Mouse (Mus musculus): ENCODE measurements around the gene Lamtor2. TPM values are rescaled to one million over a fixed set of nuclear protein-coding genes. Genes with fewer than 3 reads are reported as not detected.

Lamtor2 gene
- polyA plus RNA-seq, 1 experiment: 136 TPM

GRCm38 (mm10) chr3:88515095-88515386 lies 37.8 kb downstream of the Lamtor2 start:
- Histone ChIP-seq H3K79me2 (ENCODE audit: control insufficient read depth, insufficient read depth) (peaks cover 14% of the 10 kb centered on the region), H3K79me3 (ENCODE audit: low read depth) (no peaks in the 10 kb centered on the region), H3ac (ENCODE audit: control insufficient read depth, insufficient read length, low read depth) (no peak overlapping the region), H3K4me3 (ENCODE audit: insufficient read depth, poor library complexity, severe bottlenecking) (no peak overlapping the region), H3K27me3 (ENCODE audit: control insufficient read depth, insufficient read depth, insufficient read length) (no peaks in the 10 kb centered on the region), H3K36me3 (ENCODE audit: control insufficient read depth, insufficient read depth) (no peaks in the 10 kb centered on the region)
- TF ChIP-seq MAX (IDR thresholded peaks at IDR 0.05) (no peak), FOSL1 (IDR thresholded peaks at IDR 0.05; ENCODE audit: insufficient read depth, low read length, poor library complexity, severe bottlenecking) (no peak), CEBPB (IDR thresholded peaks at IDR 0.05; ENCODE audit: low read depth) (no peak), CTCF (IDR thresholded peaks at IDR 0.05; ENCODE audit: control insufficient read depth, insufficient read depth, insufficient read length) (no peak), MYOD1 (IDR thresholded peaks at IDR 0.05; ENCODE audit: control insufficient read depth, insufficient read length, low read depth) (no peak), MYOG (IDR thresholded peaks at IDR 0.05; ENCODE audit: control insufficient read depth, extremely low read depth, insufficient read length) (no peak), USF1 (IDR thresholded peaks at IDR 0.05; ENCODE audit: low read depth) (no peak)

GRCm38 (mm10) chr3:88514231-88515094 lies 38.4 kb downstream of the Lamtor2 start:
- TF ChIP-seq FOSL1 (IDR thresholded peaks at IDR 0.05; ENCODE audit: insufficient read depth, low read length, poor library complexity, severe bottlenecking) (no peak), MYOG (IDR thresholded peaks at IDR 0.05; ENCODE audit: control insufficient read depth, extremely low read depth, insufficient read length) (no peak), USF1 (IDR thresholded peaks at IDR 0.05; ENCODE audit: low read depth) (no peak), MYOD1 (IDR thresholded peaks at IDR 0.05; ENCODE audit: control insufficient read depth, insufficient read length, low read depth) (no peak), MAX (IDR thresholded peaks at IDR 0.05) (peak; percentile 15), CEBPB (IDR thresholded peaks at IDR 0.05; ENCODE audit: low read depth) (no peak), CTCF (IDR thresholded peaks at IDR 0.05; ENCODE audit: control insufficient read depth, insufficient read depth, insufficient read length) (no peak)
- no peak overlapping the region for H3K4me3 ChIP-seq (ENCODE audit: insufficient read depth, poor library complexity, severe bottlenecking)

GRCm38 (mm10) chr3:88513546-88514115 lies 39.2 kb downstream of the Lamtor2 start:
- TF ChIP-seq MYOG (IDR thresholded peaks at IDR 0.05; ENCODE audit: control insufficient read depth, extremely low read depth, insufficient read length): no peak
- no peak for TF ChIP-seq USF1 (IDR thresholded peaks at IDR 0.05; ENCODE audit: low read depth)
- TF ChIP-seq CTCF (IDR thresholded peaks at IDR 0.05; ENCODE audit: control insufficient read depth, insufficient read depth, insufficient read length): no peak
- no peak for TF ChIP-seq MYOD1 (IDR thresholded peaks at IDR 0.05; ENCODE audit: control insufficient read depth, insufficient read length, low read depth)
- no peak for TF ChIP-seq MAX (IDR thresholded peaks at IDR 0.05)
- no peak for TF ChIP-seq CEBPB (IDR thresholded peaks at IDR 0.05; ENCODE audit: low read depth)
- no peak for TF ChIP-seq FOSL1 (IDR thresholded peaks at IDR 0.05; ENCODE audit: insufficient read depth, low read length, poor library complexity, severe bottlenecking)
- Histone ChIP-seq H3K4me3 (ENCODE audit: insufficient read depth, poor library complexity, severe bottlenecking) (no peak overlapping the region), H3ac (ENCODE audit: control insufficient read depth, insufficient read length, low read depth) (peak overlapping the region; percentile 62), H3K36me3 (ENCODE audit: control insufficient read depth, insufficient read depth) (no peaks in the 10 kb centered on the region), H3K27me3 (ENCODE audit: control insufficient read depth, insufficient read depth, insufficient read length) (no peaks in the 10 kb centered on the region), H3K79me3 (ENCODE audit: low read depth) (no peaks in the 10 kb centered on the region), H3K79me2 (ENCODE audit: control insufficient read depth, insufficient read depth) (peaks cover 25% of the 10 kb centered on the region)

More at GRCm38 (mm10) chr3:88514231-88515094, 38.4 kb downstream of the Lamtor2 start:
- Histone ChIP-seq H3K36me3 (ENCODE audit: control insufficient read depth, insufficient read depth) (no peaks in the 10 kb centered on the region), H3ac (ENCODE audit: control insufficient read depth, insufficient read length, low read depth) (peak overlapping the region; percentile 2), H3K79me3 (ENCODE audit: low read depth) (no peaks in the 10 kb centered on the region), H3K79me2 (ENCODE audit: control insufficient read depth, insufficient read depth) (peaks cover 17% of the 10 kb centered on the region), H3K27me3 (ENCODE audit: control insufficient read depth, insufficient read depth, insufficient read length) (no peaks in the 10 kb centered on the region)

- Histone ChIP-seq H3K36me3 (ENCODE audit: control insufficient read depth, insufficient read depth) (no peaks in the 10 kb centered on the region), H3K4me3 (ENCODE audit: insufficient read depth, poor library complexity, severe bottlenecking) (peak overlapping the region; percentile 7), H3K79me2 (ENCODE audit: control insufficient read depth, insufficient read depth) (peaks cover 28% of the 10 kb centered on the region), H3K79me3 (ENCODE audit: low read depth) (no peaks in the 10 kb centered on the region), H3K27me3 (ENCODE audit: control insufficient read depth, insufficient read depth, insufficient read length) (no peaks in the 10 kb centered on the region), H3ac (ENCODE audit: control insufficient read depth, insufficient read length, low read depth) (peak overlapping the region; percentile 56)
- TF ChIP-seq MAX (IDR thresholded peaks at IDR 0.05): peak; percentile 67
- no peak for TF ChIP-seq FOSL1 (IDR thresholded peaks at IDR 0.05; ENCODE audit: insufficient read depth, low read length, poor library complexity, severe bottlenecking)
- TF ChIP-seq CEBPB (IDR thresholded peaks at IDR 0.05; ENCODE audit: low read depth): no peak
- peak; percentile 31 for TF ChIP-seq MYOD1 (IDR thresholded peaks at IDR 0.05; ENCODE audit: control insufficient read depth, insufficient read length, low read depth)
- TF ChIP-seq MYOG (IDR thresholded peaks at IDR 0.05; ENCODE audit: control insufficient read depth, extremely low read depth, insufficient read length): no peak
- TF ChIP-seq USF1 (IDR thresholded peaks at IDR 0.05; ENCODE audit: low read depth): peak; percentile 59
Observed at GRCm38 (mm10) chr3:88512896-88513545, 39.9 kb downstream of the Lamtor2 start.

GRCm38 (mm10) chr3:88512141-88512895 lies 40.6 kb downstream of the Lamtor2 start:
- TF ChIP-seq MYOD1 (IDR thresholded peaks at IDR 0.05; ENCODE audit: control insufficient read depth, insufficient read length, low read depth) (no peak), USF1 (IDR thresholded peaks at IDR 0.05; ENCODE audit: low read depth) (no peak), CEBPB (IDR thresholded peaks at IDR 0.05; ENCODE audit: low read depth) (no peak), MAX (IDR thresholded peaks at IDR 0.05) (no peak), FOSL1 (IDR thresholded peaks at IDR 0.05; ENCODE audit: insufficient read depth, low read length, poor library complexity, severe bottlenecking) (no peak), CTCF (IDR thresholded peaks at IDR 0.05; ENCODE audit: control insufficient read depth, insufficient read depth, insufficient read length) (no peak), MYOG (IDR thresholded peaks at IDR 0.05; ENCODE audit: control insufficient read depth, extremely low read depth, insufficient read length) (no peak)
- H3K4me3 ChIP-seq (ENCODE audit: insufficient read depth, poor library complexity, severe bottlenecking): no peak overlapping the region

More at GRCm38 (mm10) chr3:88512141-88512895, 40.6 kb downstream of the Lamtor2 start:
- peak overlapping the region; percentile 46 for H3ac ChIP-seq (ENCODE audit: control insufficient read depth, insufficient read length, low read depth)
- peaks cover 28% of the 10 kb centered on the region for H3K79me2 ChIP-seq (ENCODE audit: control insufficient read depth, insufficient read depth)
- no peaks in the 10 kb centered on the region for H3K79me3 ChIP-seq (ENCODE audit: low read depth)
- H3K36me3 ChIP-seq (ENCODE audit: control insufficient read depth, insufficient read depth): no peaks in the 10 kb centered on the region
- no peaks in the 10 kb centered on the region for H3K27me3 ChIP-seq (ENCODE audit: control insufficient read depth, insufficient read depth, insufficient read length)

Measured in C2C12 (cell line).